Mouse (Mus musculus): ENCODE results near the gene Gli2. TPM values are rescaled to one million over a fixed set of nuclear protein-coding genes. Genes with fewer than 3 reads are reported as not detected.
A peak's percentile ranks its signal among the peaks of the same experiment; 100 is the strongest.

The Gli2 gene
- polyA plus RNA-seq, 1 experiment from 2014 or later: 1.1 TPM

- Histone ChIP-seq H3K27me3 (ENCODE audit: control insufficient read depth, insufficient read depth, low read depth, low read length) (no peaks in the 10 kb centered on the region), H3K4me2 (ENCODE audit: low read length) (no peak overlapping the region), H3K27ac (ENCODE audit: low read length) (no peak overlapping the region), H3K36me3 (ENCODE audit: control insufficient read depth, insufficient read depth, low read length) (no peaks in the 10 kb centered on the region), H3K9me3 (replicated peaks; ENCODE audit: control insufficient read depth, low read length, poor library complexity, severe bottlenecking) (no peaks in the 10 kb centered on the region), H3K9ac (ENCODE audit: low read depth, low read length) (no peak overlapping the region), H3K4me3 (ENCODE audit: low read depth, low read length) (no peak overlapping the region), H3K4me1 (ENCODE audit: control insufficient read depth, insufficient read depth, low read length) (no peaks in the 10 kb centered on the region)
- no peak for ATAC-seq
- 64% methylated on average over 12 of the region's 12 CpGs for WGBS
Observed at GRCm38 (mm10) chr1:118927543-118928354, 125.7 kb downstream of the Gli2 start.

GRCm38 (mm10) chr1:118926556-118926955 lies 126.9 kb downstream of the Gli2 start:
- H3K4me3 ChIP-seq (ENCODE audit: low read depth, low read length): no peak overlapping the region
- no peak overlapping the region for H3K4me2 ChIP-seq (ENCODE audit: low read length)
- H3K9me3 ChIP-seq (replicated peaks; ENCODE audit: control insufficient read depth, low read length, poor library complexity, severe bottlenecking): no peaks in the 10 kb centered on the region
- no peak for ATAC-seq
- H3K4me1 ChIP-seq (ENCODE audit: control insufficient read depth, insufficient read depth, low read length): no peaks in the 10 kb centered on the region
- no peak overlapping the region for H3K9ac ChIP-seq (ENCODE audit: low read depth, low read length)
- 81% methylated on average over 7 of the region's 7 CpGs for WGBS
- no peak overlapping the region for H3K27ac ChIP-seq (ENCODE audit: low read length)
- H3K36me3 ChIP-seq (ENCODE audit: control insufficient read depth, insufficient read depth, low read length): no peaks in the 10 kb centered on the region
- no peaks in the 10 kb centered on the region for H3K27me3 ChIP-seq (ENCODE audit: control insufficient read depth, insufficient read depth, low read depth, low read length)

- Histone ChIP-seq H3K4me2 (ENCODE audit: low read length) (no peak overlapping the region), H3K4me3 (ENCODE audit: low read depth, low read length) (no peak overlapping the region), H3K4me1 (ENCODE audit: control insufficient read depth, insufficient read depth, low read length) (no peaks in the 10 kb centered on the region), H3K9me3 (replicated peaks; ENCODE audit: control insufficient read depth, low read length, poor library complexity, severe bottlenecking) (no peaks in the 10 kb centered on the region), H3K27me3 (ENCODE audit: control insufficient read depth, insufficient read depth, low read depth, low read length) (no peaks in the 10 kb centered on the region), H3K9ac (ENCODE audit: low read depth, low read length) (no peak overlapping the region), H3K36me3 (ENCODE audit: control insufficient read depth, insufficient read depth, low read length) (no peaks in the 10 kb centered on the region), H3K27ac (ENCODE audit: low read length) (no peak overlapping the region)
- no peak for ATAC-seq
- 66% methylated on average over 6 of the region's 6 CpGs for whole genome bisulfite sequencing
Observed at GRCm38 (mm10) chr1:118922189-118922588, 131.2 kb downstream of the Gli2 start.

- no peak overlapping the region for H3K9ac ChIP-seq (ENCODE audit: low read depth, low read length)
- 80% methylated on average over 7 of the region's 7 CpGs for WGBS
- H3K4me3 ChIP-seq (ENCODE audit: low read depth, low read length): no peak overlapping the region
- no peaks in the 10 kb centered on the region for H3K9me3 ChIP-seq (replicated peaks; ENCODE audit: control insufficient read depth, low read length, poor library complexity, severe bottlenecking)
- no peak overlapping the region for H3K4me2 ChIP-seq (ENCODE audit: low read length)
- H3K27ac ChIP-seq (ENCODE audit: low read length): no peak overlapping the region
- peaks cover 7% of the 10 kb centered on the region; the same call in 1 of the 2 replicates for H3K4me1 ChIP-seq (ENCODE audit: control insufficient read depth, insufficient read depth, low read length)
- H3K27me3 ChIP-seq (ENCODE audit: control insufficient read depth, insufficient read depth, low read depth, low read length): no peaks in the 10 kb centered on the region
- no peaks in the 10 kb centered on the region for H3K36me3 ChIP-seq (ENCODE audit: control insufficient read depth, insufficient read depth, low read length)
- no peak for ATAC-seq
Observed at GRCm38 (mm10) chr1:118917520-118918220, 135.7 kb downstream of the Gli2 start.

- ATAC-seq: no peak; the same call in 1 of the 2 replicates
- no peak overlapping the region for H3K27ac ChIP-seq (ENCODE audit: low read length)
- 54% methylated on average over 12 of the region's 12 CpGs for WGBS
Observed at GRCm38 (mm10) chr1:118916477-118917075, 136.8 kb downstream of the Gli2 start.

GRCm38 (mm10) chr1:118913414-118914385 lies 139.7 kb downstream of the Gli2 start:
- H3K27me3 ChIP-seq (ENCODE audit: control insufficient read depth, insufficient read depth, low read depth, low read length): no peaks in the 10 kb centered on the region

More at GRCm38 (mm10) chr1:118916477-118917075, 136.8 kb downstream of the Gli2 start:
- peaks cover 7% of the 10 kb centered on the region; the same call in 1 of the 2 replicates for H3K4me1 ChIP-seq (ENCODE audit: control insufficient read depth, insufficient read depth, low read length)
- no peaks in the 10 kb centered on the region for H3K36me3 ChIP-seq (ENCODE audit: control insufficient read depth, insufficient read depth, low read length)
- H3K9ac ChIP-seq (ENCODE audit: low read depth, low read length): no peak overlapping the region
- no peak overlapping the region for H3K4me2 ChIP-seq (ENCODE audit: low read length)
- H3K4me3 ChIP-seq (ENCODE audit: low read depth, low read length): no peak overlapping the region
- H3K9me3 ChIP-seq (replicated peaks; ENCODE audit: control insufficient read depth, low read length, poor library complexity, severe bottlenecking): no peaks in the 10 kb centered on the region
- no peaks in the 10 kb centered on the region for H3K27me3 ChIP-seq (ENCODE audit: control insufficient read depth, insufficient read depth, low read depth, low read length)

GRCm38 (mm10) chr1:118912929-118913328 lies 140.5 kb downstream of the Gli2 start:
- 18% methylated on average over 6 of the region's 6 CpGs for WGBS
- Histone ChIP-seq H3K9me3 (replicated peaks; ENCODE audit: control insufficient read depth, low read length, poor library complexity, severe bottlenecking) (no peaks in the 10 kb centered on the region), H3K27ac (ENCODE audit: low read length) (no peak overlapping the region), H3K4me3 (ENCODE audit: low read depth, low read length) (no peak overlapping the region), H3K4me1 (ENCODE audit: control insufficient read depth, insufficient read depth, low read length) (peaks cover 16% of the 10 kb centered on the region), H3K36me3 (ENCODE audit: control insufficient read depth, insufficient read depth, low read length) (no peaks in the 10 kb centered on the region), H3K9ac (ENCODE audit: low read depth, low read length) (no peak overlapping the region), H3K4me2 (ENCODE audit: low read length) (peak overlapping the region; percentile 41), H3K27me3 (ENCODE audit: control insufficient read depth, insufficient read depth, low read depth, low read length) (no peaks in the 10 kb centered on the region)
- ATAC-seq: 0 out of 2 replicates have a peak, but pooled peaks have one; percentile 26

More at GRCm38 (mm10) chr1:118913414-118914385, 139.7 kb downstream of the Gli2 start:
- no peak overlapping the region for H3K9ac ChIP-seq (ENCODE audit: low read depth, low read length)
- no peaks in the 10 kb centered on the region for H3K36me3 ChIP-seq (ENCODE audit: control insufficient read depth, insufficient read depth, low read length)
- peaks cover 16% of the 10 kb centered on the region for H3K4me1 ChIP-seq (ENCODE audit: control insufficient read depth, insufficient read depth, low read length)
- no peaks in the 10 kb centered on the region for H3K9me3 ChIP-seq (replicated peaks; ENCODE audit: control insufficient read depth, low read length, poor library complexity, severe bottlenecking)
- H3K27ac ChIP-seq (ENCODE audit: low read length): no peak overlapping the region
- H3K4me3 ChIP-seq (ENCODE audit: low read depth, low read length): no peak overlapping the region
- 36% methylated on average over 17 of the region's 17 CpGs for WGBS
- no peak for ATAC-seq
- H3K4me2 ChIP-seq (ENCODE audit: low read length): peak overlapping the region; percentile 41

GRCm38 (mm10) chr1:118911427-118911727 lies 142.0 kb downstream of the Gli2 start:
- Histone ChIP-seq H3K27me3 (ENCODE audit: control insufficient read depth, insufficient read depth, low read depth, low read length) (no peaks in the 10 kb centered on the region), H3K4me2 (ENCODE audit: low read length) (no peak overlapping the region), H3K36me3 (ENCODE audit: control insufficient read depth, insufficient read depth, low read length) (no peaks in the 10 kb centered on the region), H3K4me1 (ENCODE audit: control insufficient read depth, insufficient read depth, low read length) (peaks cover 16% of the 10 kb centered on the region), H3K27ac (ENCODE audit: low read length) (no peak overlapping the region), H3K9me3 (replicated peaks; ENCODE audit: control insufficient read depth, low read length, poor library complexity, severe bottlenecking) (no peaks in the 10 kb centered on the region), H3K9ac (ENCODE audit: low read depth, low read length) (no peak overlapping the region), H3K4me3 (ENCODE audit: low read depth, low read length) (no peak overlapping the region)
- WGBS: 16% methylated on average over 3 of the region's 3 CpGs
- no peak for ATAC-seq

Measured in midbrain, embryonic 16.5 days (tissue).